Mouse (Mus musculus): ENCODE data around the gene Rassf2.

The Rassf2 gene

GRCm38 (mm10) chr2:131952961-131953538 is 77.0 kb downstream of the Rassf2 start:
- DNase-seq, result peak; percentile 34

DNA sequence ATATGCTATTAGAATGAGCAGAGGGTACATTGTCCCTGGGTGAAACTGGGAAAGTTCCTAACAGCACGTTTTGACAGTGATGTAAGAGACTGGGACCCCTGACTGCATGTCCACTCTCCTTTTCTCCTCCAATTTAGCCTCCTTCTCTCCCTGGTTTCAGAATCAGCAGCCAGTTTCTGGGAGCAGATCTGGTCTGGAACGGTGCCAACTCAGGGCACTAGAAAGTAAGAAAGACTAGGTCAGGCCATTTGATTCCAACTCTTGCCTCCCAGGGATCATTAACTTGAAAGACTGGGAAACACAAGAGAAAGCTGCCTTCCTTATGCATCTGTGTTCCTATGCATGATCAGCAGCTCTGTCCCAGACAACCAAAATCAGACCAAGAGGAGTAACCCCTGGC is 77.6 kb downstream of the Rassf2 start:
- no peak for DNase-seq

DNA sequence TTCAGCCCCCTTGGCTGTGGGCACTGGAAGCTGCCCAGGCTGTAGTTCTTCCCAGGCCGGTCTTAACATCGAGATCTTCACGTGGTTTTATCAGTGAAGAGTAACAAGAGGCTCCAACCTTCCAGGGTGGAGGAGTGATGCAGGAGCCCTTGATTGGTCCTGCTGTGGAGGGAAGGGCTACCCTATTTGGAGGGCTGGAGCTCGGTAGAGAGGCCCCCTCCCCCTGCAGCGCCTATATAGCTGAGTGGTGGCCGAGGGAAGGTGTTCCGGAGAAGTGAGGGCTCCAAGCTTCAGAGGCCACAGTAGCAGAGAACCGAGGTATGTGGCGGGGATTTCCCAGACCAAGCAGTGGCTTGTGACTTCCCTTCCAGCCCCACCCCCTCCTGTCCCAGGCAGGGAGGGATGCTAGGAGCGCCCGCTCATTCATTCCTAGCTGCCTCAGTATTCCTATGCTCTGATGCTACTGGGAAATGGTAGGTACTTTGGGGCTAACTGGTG is 79.4 kb downstream of the Rassf2 start, which contains the start of gene Prnd:
Prnd (plus strand) TSS at position 264 of the 498 bp plus-strand sequence.
- no peak for DNase-seq

GRCm38 (mm10) chr2:131949767-131950597 is 80.1 kb downstream of the Rassf2 start:
- peak; percentile 67 for DNase-seq

DNA sequence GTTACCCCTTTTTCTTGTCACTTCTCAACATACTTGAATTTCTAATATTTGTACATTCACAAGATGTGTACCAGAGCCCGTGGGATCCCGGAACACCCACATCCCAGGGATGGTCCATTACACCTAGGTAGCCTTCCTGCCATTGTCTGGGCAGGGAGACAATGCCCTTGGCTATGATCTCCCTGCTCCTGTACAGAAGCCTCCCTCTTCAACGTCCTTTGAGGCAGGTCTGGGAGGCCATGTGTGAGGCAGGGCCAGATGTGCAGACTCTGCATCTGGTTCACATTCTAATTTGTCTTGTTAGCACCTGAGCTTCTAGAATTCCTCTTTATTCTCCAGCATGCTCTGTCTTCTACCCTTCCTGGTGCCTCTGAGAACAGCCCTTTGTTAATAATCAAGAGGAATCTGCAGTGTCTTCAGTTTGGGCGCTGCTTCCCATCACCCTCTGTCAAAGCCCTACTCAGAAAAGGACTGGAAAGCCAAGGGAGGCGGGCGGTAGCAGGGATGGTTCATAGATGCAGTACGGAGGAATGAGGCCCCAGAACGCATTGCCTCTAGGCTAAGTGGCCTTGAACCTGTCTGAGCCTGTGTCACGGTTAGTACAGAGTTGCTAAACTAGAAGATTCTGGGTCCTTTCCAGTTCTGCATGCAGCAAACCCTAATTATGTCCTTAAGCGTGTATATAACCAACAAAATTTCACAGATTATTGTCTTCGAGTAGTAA is 81.0 kb downstream of the Rassf2 start:
- no peak for DNase-seq

DNA sequence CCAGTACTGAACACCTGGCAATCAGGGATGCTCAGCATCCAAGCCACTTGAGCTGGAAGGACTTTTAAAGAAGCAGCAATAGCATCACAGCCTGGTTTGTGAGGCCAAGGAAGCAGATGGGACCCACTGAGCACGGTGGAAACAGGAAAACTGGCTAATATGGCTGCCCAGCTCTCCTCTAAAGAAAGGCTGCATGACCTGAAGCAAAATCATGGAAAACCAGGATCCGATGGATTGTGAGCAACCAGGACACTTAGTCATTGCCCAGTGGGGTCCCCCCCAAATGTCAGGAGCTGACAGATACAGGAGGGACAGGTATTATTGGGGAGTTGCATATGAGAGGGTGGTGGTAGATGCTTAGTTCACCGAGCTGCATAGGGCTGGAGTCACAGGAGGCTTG is 81.9 kb downstream of the Rassf2 start:
- DNase-seq, result no peak

DNA sequence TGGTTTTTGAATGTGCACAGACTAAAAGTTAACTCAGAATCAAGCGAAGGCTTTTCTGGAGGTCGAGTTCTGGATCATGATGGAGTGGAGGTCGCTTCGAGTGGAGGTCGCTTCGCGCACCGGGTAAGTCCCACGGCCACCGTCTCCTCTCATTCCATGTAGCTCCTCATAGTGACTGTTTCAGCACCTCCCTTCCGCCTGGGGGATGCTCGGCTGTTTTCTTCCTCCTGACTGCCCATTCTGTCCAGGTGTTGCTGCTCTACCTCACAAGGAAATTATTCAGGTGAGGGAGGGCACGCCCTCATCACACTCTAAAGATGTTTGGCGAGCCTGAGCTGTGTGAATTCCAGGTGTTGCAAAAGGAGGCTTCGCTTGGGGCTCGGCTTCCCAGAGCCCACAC is 83.7 kb downstream of the Rassf2 start:
- no peak for DNase-seq

DNA sequence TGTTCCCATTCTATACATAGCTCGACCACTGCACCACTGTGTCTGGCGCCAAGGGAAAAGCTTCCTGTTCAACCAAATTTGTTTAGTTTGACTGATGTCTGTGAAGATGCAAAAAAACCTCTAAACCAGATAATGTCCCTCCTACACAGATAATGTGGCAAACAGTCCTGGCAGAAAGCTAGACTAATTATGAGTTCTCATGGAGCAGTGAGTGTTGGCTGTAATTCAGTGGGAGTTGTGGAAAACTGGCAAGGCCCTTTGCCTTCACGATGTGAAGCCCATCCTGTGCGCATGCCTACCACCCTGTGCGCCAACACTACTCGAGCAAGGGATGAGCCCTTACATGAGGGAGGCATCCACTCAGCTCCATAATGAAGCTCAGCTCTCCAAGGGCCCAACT is 84.3 kb downstream of the Rassf2 start:
- DNase-seq, result no peak

GRCm38 (mm10) chr2:131945225-131945624 is 84.8 kb downstream of the Rassf2 start:
- no peak for DNase-seq

DNA sequence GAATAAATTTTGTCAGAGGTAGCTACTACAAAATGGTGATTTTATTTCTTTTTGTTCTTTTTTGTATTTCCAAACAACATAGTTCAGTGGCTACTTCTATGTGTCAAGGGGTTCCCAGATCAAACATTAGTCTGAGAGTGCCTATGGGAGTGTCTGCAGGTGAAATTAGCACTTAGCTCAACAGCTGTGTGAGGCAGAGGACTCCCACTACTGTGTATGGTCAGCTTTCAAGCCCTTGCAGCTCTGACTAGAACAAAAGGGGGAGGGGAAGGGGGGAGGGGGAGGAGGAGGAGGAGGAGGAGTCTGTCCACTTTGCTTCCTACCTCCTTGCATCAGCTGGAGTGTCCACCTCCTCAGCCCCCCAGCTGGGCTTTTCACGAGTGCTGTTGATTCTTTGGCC is 85.7 kb downstream of the Rassf2 start:
- DNase-seq, result no peak

- no peak for DNase-seq
These were observed 88.6 kb downstream of the Rassf2 start for GRCm38 (mm10) chr2:131941501-131941900.

- no peak for DNase-seq
These were observed 89.6 kb downstream of the Rassf2 start for GRCm38 (mm10) chr2:131940506-131940905.
